Mouse (Mus musculus) neural tube, embryonic 14.5 days (tissue): ENCODE measurements around the gene Slc19a1. TPM values are rescaled to one million over a fixed set of nuclear protein-coding genes. Genes with fewer than 3 reads are reported as not detected.
A peak's percentile ranks its signal among the peaks of the same experiment; 100 is the strongest.

Source experiments
- ATAC-seq: fragments of 200-750 bp; cut with Nextera tagmentation; 2 replicates; pipeline ENCODE4 v1.8.0; 2017; ENCODE audit warnings: low read depth, mild to moderate bottlenecking, moderate TSS enrichment, moderate library complexity
- H3K27ac ChIP-seq: fragments of 300-500 bp; sonication (generic); 2 replicates; pipeline ENCODE4 v1.5.1; 2014; ENCODE audit warnings: low read depth, mild to moderate bottlenecking, control low read depth, low read length, moderate library complexity, mixed read lengths
- H3K27me3 ChIP-seq: fragments of 300-500 bp; sonication (generic); 2 replicates; pipeline ENCODE4 v1.6.1; 2014; ENCODE audit warnings: low read length; ENCODE audit not compliant: control insufficient read depth, insufficient read depth
- H3K36me3 ChIP-seq: fragments of 300-500 bp; sonication (generic); 2 replicates; pipeline ENCODE4 v1.6.1; 2014; ENCODE audit warnings: low read length, mixed read lengths; ENCODE audit not compliant: control insufficient read depth, insufficient read depth
- H3K4me1 ChIP-seq: fragments of 300-500 bp; sonication (generic); 2 replicates; pipeline ENCODE4 v1.6.1; 2014; ENCODE audit warnings: low read length; ENCODE audit not compliant: control insufficient read depth, insufficient read depth
- H3K4me2 ChIP-seq: fragments of 300-500 bp; sonication (generic); 2 replicates; pipeline ENCODE4 v1.6.1; 2014; ENCODE audit warnings: mild to moderate bottlenecking, low read depth, low read length, control low read depth
- H3K4me3 ChIP-seq: fragments of 300-500 bp; sonication (generic); 2 replicates; pipeline ENCODE4 v1.5.1; 2014; ENCODE audit warnings: low read depth, low read length, control low read depth, mixed read lengths
- H3K9ac ChIP-seq: fragments of 300-500 bp; sonication (generic); replicated peaks from 2 replicates; pipeline ENCODE4 v1.6.1; 2014; ENCODE audit warnings: low read depth, mild to moderate bottlenecking, control low read depth, low read length, mixed read lengths
- H3K9me3 ChIP-seq: fragments of 300-500 bp; sonication (generic); 2 replicates; pipeline ENCODE4 v1.6.1; 2016; ENCODE audit warnings: low read length; ENCODE audit not compliant: control insufficient read depth
- WGBS: fragments of 180-500 bp; shearing (Covaris S2); extraction: QIAGEN DNeasy Blood & Tissue Kit; methylation state at CpG from one replicate; pipeline ENCODE4 v1.1.7; 2014; 5-methylcytosine and 5-hydroxymethylcytosine counted together
- polyA plus RNA-seq: library from polyadenylated mRNA; unstranded; fragments of >200 nt; fragmentation: Nextera tagmentation; extraction: Ambion mirVana; gene quantifications from 2 replicates; pipeline ENCODE4 v1.2.1, GENCODE M21; 2014

Gene Slc19a1
- polyA plus RNA-seq: 35.6 and 37.4 TPM in 2 replicates

DNA sequence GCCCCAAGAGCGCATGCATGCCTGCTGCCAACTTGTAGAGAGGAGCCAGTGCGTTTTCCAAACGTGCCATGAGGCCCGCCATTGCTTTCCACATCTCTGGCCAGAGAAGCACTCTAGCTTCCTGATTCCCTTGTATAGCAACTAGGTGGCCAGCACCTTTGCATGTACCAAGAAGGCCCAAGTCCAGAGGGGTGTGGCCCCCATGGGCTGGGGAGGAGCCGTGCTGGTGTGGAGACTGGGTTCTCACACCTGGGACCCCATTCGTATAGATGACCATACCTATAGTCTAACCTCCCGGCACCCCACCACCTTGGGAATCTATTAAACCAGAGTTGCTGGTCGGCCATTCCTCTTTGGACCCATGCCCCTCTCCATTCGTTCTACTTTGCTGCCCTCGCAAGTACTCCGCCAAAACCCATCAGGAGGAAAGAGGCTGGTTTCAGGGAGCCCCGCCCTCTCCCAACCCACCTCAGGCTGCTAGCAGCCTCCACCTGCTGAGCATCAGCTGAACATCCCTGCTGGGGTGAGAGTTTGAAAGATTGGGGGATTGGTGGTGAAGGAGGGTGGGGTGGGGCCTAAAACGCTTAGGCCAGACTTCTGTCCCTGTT lies at the start of gene Slc19a1:
Gene Slc19a1 (plus strand): TSS at position 474 of the 608 bp plus-strand sequence.
- peaks cover 17% of the 10 kb centered on the region for H3K4me1 ChIP-seq
- H3K27me3 ChIP-seq: no peaks in the 10 kb centered on the region
- H3K9me3 ChIP-seq: no peaks in the 10 kb centered on the region
- no peaks in the 10 kb centered on the region for H3K36me3 ChIP-seq
- no peak for ATAC-seq
- 36% methylated on average over 13 of the region's 13 CpGs for WGBS
- H3K4me3 ChIP-seq: peak within 1 kb of the TSS; percentile 59
- peak within 1 kb of the TSS; percentile 65 for H3K9ac ChIP-seq
- peak within 1 kb of the TSS; percentile 72 for H3K27ac ChIP-seq
- peak within 1 kb of the TSS; percentile 88 for H3K4me2 ChIP-seq

- no peak overlapping the region for H3K4me3 ChIP-seq
- no peaks in the 10 kb centered on the region for H3K9me3 ChIP-seq
- 95% methylated on average over 5 of the region's 5 CpGs for WGBS
- H3K27me3 ChIP-seq: no peaks in the 10 kb centered on the region
- no peak overlapping the region for H3K9ac ChIP-seq
- no peak for ATAC-seq
- H3K27ac ChIP-seq: no peak overlapping the region
- no peaks in the 10 kb centered on the region for H3K4me1 ChIP-seq
- H3K4me2 ChIP-seq: no peak overlapping the region
- H3K36me3 ChIP-seq: no peaks in the 10 kb centered on the region
Measured at GRCm38 (mm10) chr10:76988586-76988985, 43.5 kb upstream of the Slc19a1 start.

GRCm38 (mm10) chr10:76992456-76992855 lies 39.6 kb upstream of the Slc19a1 start:
- 64% methylated on average over 3 of the region's 3 CpGs for WGBS

DNA sequence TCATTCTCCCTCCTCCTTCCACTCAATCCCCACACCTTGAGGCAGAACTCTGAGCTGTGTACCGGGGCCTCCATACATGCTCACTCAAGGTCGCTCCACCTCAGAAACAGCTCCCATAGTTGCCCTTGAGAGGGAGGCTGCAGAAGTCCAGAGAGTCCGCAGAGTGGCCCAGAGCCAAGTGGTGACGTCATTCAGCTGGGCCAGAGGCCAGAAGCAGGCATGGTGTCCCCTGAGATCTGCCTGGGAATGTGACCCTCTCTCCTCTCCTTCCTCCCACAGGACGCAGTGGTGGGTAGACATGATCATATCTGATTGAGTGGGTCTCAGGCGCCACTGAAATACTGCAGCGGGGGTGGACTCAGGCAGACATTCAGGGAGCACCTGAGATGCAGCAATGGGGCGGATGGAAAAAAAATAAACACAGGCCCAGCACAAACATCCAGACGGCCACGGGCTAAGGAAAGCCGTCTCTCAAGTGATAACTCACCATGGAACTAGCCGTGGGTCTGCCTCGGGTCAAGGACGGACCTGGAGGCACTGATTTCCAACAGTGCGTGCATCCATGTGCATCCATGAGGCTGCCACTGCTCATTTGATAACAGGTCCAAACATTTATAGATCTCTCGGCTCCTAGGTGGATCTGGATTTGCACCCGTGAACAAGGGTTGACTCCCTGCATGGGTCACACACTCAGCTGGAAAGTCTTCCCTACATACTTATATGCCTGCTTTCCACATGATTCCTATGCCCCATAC lies 34.1 kb upstream of the Slc19a1 start:
- 69% methylated on average over 17 of the region's 17 CpGs for WGBS
- H3K36me3 ChIP-seq: no peaks in the 10 kb centered on the region

More at GRCm38 (mm10) chr10:76992456-76992855, 39.6 kb upstream of the Slc19a1 start:
- no peak overlapping the region for H3K27ac ChIP-seq
- no peaks in the 10 kb centered on the region for H3K27me3 ChIP-seq
- H3K36me3 ChIP-seq: no peaks in the 10 kb centered on the region
- no peak overlapping the region for H3K4me2 ChIP-seq
- no peak overlapping the region for H3K9ac ChIP-seq
- no peaks in the 10 kb centered on the region for H3K4me1 ChIP-seq
- no peak overlapping the region for H3K4me3 ChIP-seq
- no peak for ATAC-seq
- no peaks in the 10 kb centered on the region for H3K9me3 ChIP-seq

GRCm38 (mm10) chr10:77004936-77005335 lies 27.1 kb upstream of the Slc19a1 start:
- H3K4me3 ChIP-seq: no peak overlapping the region
- H3K4me1 ChIP-seq: peaks cover 9% of the 10 kb centered on the region
- H3K27me3 ChIP-seq: no peaks in the 10 kb centered on the region
- no peaks in the 10 kb centered on the region for H3K36me3 ChIP-seq
- no peak overlapping the region for H3K27ac ChIP-seq
- 34% methylated on average over 7 of the region's 7 CpGs for WGBS
- ATAC-seq: no peak
- H3K9me3 ChIP-seq: no peaks in the 10 kb centered on the region
- H3K4me2 ChIP-seq: no peak overlapping the region
- H3K9ac ChIP-seq: no peak overlapping the region

More for the DNA sequence above, 34.1 kb upstream of the Slc19a1 start:
- H3K4me1 ChIP-seq: no peaks in the 10 kb centered on the region
- H3K4me2 ChIP-seq: no peak overlapping the region
- peak; percentile 41; the same call in 1 of the 2 replicates for ATAC-seq
- H3K27me3 ChIP-seq: no peaks in the 10 kb centered on the region
- H3K27ac ChIP-seq: no peak overlapping the region
- H3K9me3 ChIP-seq: no peaks in the 10 kb centered on the region
- no peak overlapping the region for H3K4me3 ChIP-seq
- no peak overlapping the region for H3K9ac ChIP-seq

DNA sequence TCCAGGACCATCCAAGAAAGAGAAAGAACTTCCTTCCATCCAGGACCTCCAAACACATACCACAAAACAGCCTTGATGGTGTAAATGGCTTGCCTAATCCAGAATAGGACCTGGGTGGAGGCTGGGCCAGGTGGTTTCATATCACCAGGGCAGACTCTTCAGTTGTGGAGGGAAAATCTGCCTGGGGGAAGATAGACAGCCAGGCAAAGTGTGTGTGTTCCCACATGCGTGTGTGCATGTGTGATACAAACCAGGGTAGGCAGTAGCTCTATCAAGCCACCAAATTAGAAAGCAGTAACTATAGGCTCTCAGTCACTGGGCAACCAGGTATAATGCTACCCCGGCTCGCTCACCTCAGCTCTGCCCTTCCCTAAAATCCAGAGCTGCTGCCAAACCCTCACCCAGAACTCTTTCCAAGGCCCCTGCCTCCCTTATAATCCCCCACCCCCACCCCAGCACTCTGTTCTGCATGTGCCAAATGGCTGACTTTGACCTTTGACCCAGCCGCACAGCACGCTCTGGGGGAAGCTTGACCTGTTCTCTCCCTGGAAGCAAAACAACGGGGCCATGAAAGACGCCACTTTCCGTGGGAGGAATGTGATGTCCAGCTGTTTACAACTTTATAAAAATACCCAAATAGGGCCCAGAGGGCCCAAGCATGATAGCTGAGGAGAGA lies 24.5 kb upstream of the Slc19a1 start:
- H3K9me3 ChIP-seq: no peaks in the 10 kb centered on the region
- H3K4me2 ChIP-seq: no peak overlapping the region
- H3K4me3 ChIP-seq: no peak overlapping the region
- H3K4me1 ChIP-seq: peaks cover 9% of the 10 kb centered on the region
- no peaks in the 10 kb centered on the region for H3K36me3 ChIP-seq
- no peak overlapping the region for H3K9ac ChIP-seq
- 32% methylated on average over 8 of the region's 8 CpGs for WGBS
- peak overlapping the region; percentile 64 for H3K27ac ChIP-seq
- no peak for ATAC-seq
- no peaks in the 10 kb centered on the region for H3K27me3 ChIP-seq

DNA sequence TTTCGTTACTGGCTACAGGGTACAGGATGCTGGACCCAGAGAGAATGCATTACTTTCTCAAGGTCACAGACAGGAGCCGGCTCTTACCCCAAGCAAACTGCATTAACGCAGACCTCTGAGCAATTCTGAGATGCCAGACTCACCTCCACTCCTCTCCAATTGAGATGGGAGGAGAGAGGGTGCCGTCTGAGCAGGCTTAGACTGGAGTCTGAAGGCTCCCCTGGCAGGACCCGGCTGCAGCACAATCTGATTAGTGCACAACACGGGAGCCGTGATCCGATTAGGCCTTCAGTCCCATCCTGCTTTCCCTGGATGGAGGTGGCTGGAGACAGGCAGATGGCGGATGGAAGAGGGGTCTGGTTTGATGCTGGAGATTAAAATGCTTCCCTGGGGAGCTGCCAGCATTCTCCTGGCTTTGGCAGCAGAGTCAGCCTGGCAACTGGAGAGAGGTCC lies 23.9 kb upstream of the Slc19a1 start:
- H3K4me3 ChIP-seq: no peak overlapping the region
- no peaks in the 10 kb centered on the region for H3K9me3 ChIP-seq
- 25% methylated on average over 9 of the region's 9 CpGs for WGBS
- H3K36me3 ChIP-seq: no peaks in the 10 kb centered on the region
- no peaks in the 10 kb centered on the region for H3K27me3 ChIP-seq
- H3K9ac ChIP-seq: 0 out of 2 replicates have a peak overlapping the region, but pooled peaks have one; percentile 34
- ATAC-seq: peak; percentile 56; the same call in 1 of the 2 replicates
- peaks cover 9% of the 10 kb centered on the region for H3K4me1 ChIP-seq
- H3K4me2 ChIP-seq: 0 out of 2 replicates have a peak overlapping the region, but pooled peaks have one; percentile 1
- peak overlapping the region; percentile 64 for H3K27ac ChIP-seq

DNA sequence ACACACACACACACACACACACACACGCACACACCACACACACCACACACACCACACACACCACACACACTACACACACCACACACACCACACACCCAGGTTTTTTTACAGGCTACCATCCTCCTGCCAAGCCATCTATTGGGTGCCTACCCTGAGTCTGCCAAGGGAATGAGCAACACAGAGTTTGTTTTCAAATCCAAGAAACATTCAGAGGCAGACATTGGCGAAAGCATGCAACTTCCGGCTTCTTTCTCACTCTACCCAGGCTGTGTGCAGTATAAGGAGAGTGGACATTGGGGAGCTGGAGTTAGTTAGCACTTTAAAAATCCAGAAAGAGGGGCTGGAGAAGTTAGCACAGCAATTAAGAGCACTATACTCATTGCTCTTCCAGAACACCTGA lies 23.3 kb upstream of the Slc19a1 start:
- no peaks in the 10 kb centered on the region for H3K36me3 ChIP-seq
- no peak overlapping the region for H3K4me3 ChIP-seq
- H3K4me2 ChIP-seq: no peak overlapping the region
- WGBS: 94% methylated on average over 2 of the region's 3 CpGs
- H3K27ac ChIP-seq: 0 out of 2 replicates have a peak overlapping the region, but pooled peaks have one; percentile 4
- peaks cover 9% of the 10 kb centered on the region for H3K4me1 ChIP-seq
- no peaks in the 10 kb centered on the region for H3K27me3 ChIP-seq
- no peak for ATAC-seq
- no peak overlapping the region for H3K9ac ChIP-seq
- no peaks in the 10 kb centered on the region for H3K9me3 ChIP-seq
